10 mouse cellular contexts compared by ENCODE assay signal in the genomic region with DNA sequence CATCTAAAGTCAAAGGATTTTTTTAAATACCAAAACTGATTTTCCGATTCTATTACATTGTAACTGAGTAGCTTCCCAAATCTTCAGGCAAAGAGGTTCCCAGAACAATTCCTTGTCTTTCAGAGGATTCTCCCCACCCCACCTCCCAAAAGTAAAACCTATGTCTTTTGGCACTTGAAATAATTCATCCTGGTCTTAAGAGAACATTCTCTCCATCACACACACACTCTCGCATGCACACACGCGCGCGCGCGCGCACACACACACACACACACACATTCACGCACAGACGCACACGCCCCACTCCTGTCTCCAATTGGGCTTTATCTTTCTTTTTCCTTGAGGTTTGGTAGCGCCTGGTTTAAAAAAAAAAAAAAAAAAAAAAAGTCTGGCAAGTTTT. TPM values are rescaled to one million over a fixed set of nuclear protein-coding genes. Genes with fewer than 3 reads are reported as not detected.
DNase-seq lines count a peak whose midpoint lies in the region; ATAC-seq and TF ChIP-seq lines count a peak whose summit lies in the region.
"Had no signal": no experiment of that assay in that cellular context is flagged by ENCODE, and none has a peak within 500 bp of the region (broad histone marks: within the 10 kb centered on the region; RNA-seq: fewer than 3 reads in every experiment).

No protein-coding gene starts in this region.

- H3K27me3 ChIP-seq in forebrain, embryonic 10.5 days (ENCODE audit: poor library complexity, severe bottlenecking): peaks cover 91% of the 10 kb centered on the region
- peaks cover 60% of the 10 kb centered on the region for H3K27me3 ChIP-seq in forebrain, embryonic 16.5 days (replicated peaks; ENCODE audit: control insufficient read depth, insufficient read depth, low read length)
- H3K27me3 ChIP-seq in E14TG2a.4 (ENCODE audit: insufficient read depth, low read length): peaks cover 64% of the 10 kb centered on the region
- peaks cover 95% of the 10 kb centered on the region for H3K27me3 ChIP-seq in midbrain, embryonic 10.5 days (ENCODE audit: low read depth, poor library complexity, severe bottlenecking)

- TF ChIP-seq CTCF in E14TG2a.4 (conservative IDR thresholded peaks at IDR 0.05; ENCODE audit: low read length): no peak

- H3K9me3 ChIP-seq in forebrain, embryonic 10.5 days: no peaks in the 10 kb centered on the region
- no peaks in the 10 kb centered on the region for H3K9me3 ChIP-seq in forebrain, embryonic 16.5 days (ENCODE audit: control insufficient read depth, low read length)
- no peaks in the 10 kb centered on the region for H3K9me3 ChIP-seq in E14TG2a.4 (ENCODE audit: low read length)
- H3K9me3 ChIP-seq in midbrain, embryonic 10.5 days (replicated peaks): no peaks in the 10 kb centered on the region

- H3K4me1 ChIP-seq in forebrain, embryonic 10.5 days: peaks cover 48% of the 10 kb centered on the region
- peaks cover 24% of the 10 kb centered on the region for H3K4me1 ChIP-seq in forebrain, embryonic 16.5 days (replicated peaks; ENCODE audit: control insufficient read depth, insufficient read depth, low read length)
- peaks cover 39% of the 10 kb centered on the region for H3K4me1 ChIP-seq in E14TG2a.4 (replicated peaks; ENCODE audit: low read depth, low read length)
- H3K4me1 ChIP-seq in midbrain, embryonic 10.5 days: peaks cover 46% of the 10 kb centered on the region

- no peak overlapping the region for H3K9ac ChIP-seq in forebrain, embryonic 16.5 days (replicated peaks; ENCODE audit: low read depth, low read length)
- H3K9ac ChIP-seq: liver, embryonic 14.5 days had no signal

- no peak overlapping the region; the same call in none of the 2 replicates for H3K4me2 ChIP-seq in forebrain, embryonic 16.5 days (ENCODE audit: low read length)

- 2% methylated on average over 13 of the region's 13 CpGs for WGBS in forebrain, embryonic 10.5 days
- 2% methylated on average over 13 of the region's 13 CpGs for WGBS in forebrain, embryonic 16.5 days
- 2% methylated on average over 13 of the region's 13 CpGs for WGBS in midbrain, embryonic 10.5 days

- H3K27ac ChIP-seq in forebrain, embryonic 10.5 days: peak overlapping the region; percentile 77; the same call in 1 of the 2 replicates
- no peak overlapping the region for H3K27ac ChIP-seq in forebrain, embryonic 16.5 days (ENCODE audit: low read length)
- no peak overlapping the region for H3K27ac ChIP-seq in midbrain, embryonic 10.5 days (replicated peaks)
- H3K27ac ChIP-seq: liver, embryonic 14.5 days had no signal

- H3K4me3 ChIP-seq in forebrain, embryonic 10.5 days: peak overlapping the region; percentile 54
- no peak overlapping the region for H3K4me3 ChIP-seq in forebrain, embryonic 16.5 days (replicated peaks; ENCODE audit: low read length)
- peak overlapping the region; percentile 67 for H3K4me3 ChIP-seq in E14TG2a.4 (replicated peaks; ENCODE audit: low read length)
- peak overlapping the region; percentile 50 for H3K4me3 ChIP-seq in midbrain, embryonic 10.5 days

- no peaks in the 10 kb centered on the region for H3K36me3 ChIP-seq in forebrain, embryonic 10.5 days (replicated peaks)
- H3K36me3 ChIP-seq in forebrain, embryonic 16.5 days (ENCODE audit: control insufficient read depth, insufficient read depth): no peaks in the 10 kb centered on the region
- no peaks in the 10 kb centered on the region for H3K36me3 ChIP-seq in E14TG2a.4 (ENCODE audit: insufficient read depth, low read length)
- no peaks in the 10 kb centered on the region for H3K36me3 ChIP-seq in midbrain, embryonic 10.5 days

- no peak for ATAC-seq in forebrain, embryonic 16.5 days

- DNase-seq in forebrain, embryonic 10.5 days (ENCODE audit: extremely low spot score, low spot score): peak; percentile 22
- DNase-seq in forelimb bud, embryonic 11.5 days (ENCODE audit: low read depth, low spot score): peak; percentile 37
- DNase-seq in midbrain, embryonic 10.5 days (ENCODE audit: low spot score): peak; percentile 28
- no peak for DNase-seq in c-Kit-positive CD71-positive TER-119-positive erythroid progenitor cells, embryonic 14.5 days (ENCODE audit: low spot score)
- no peak for DNase-seq in adrenal gland, adult 18-20 months (ENCODE audit: low spot score in 2 of 2)
- DNase-seq in frontal cortex, postnatal 10 days (ENCODE audit: low spot score in 2 of 2): no peak
- DNase-seq: thymus, postnatal 36 days had no signal

RNA-seq across cellular contexts. Expression of a gene that starts 2.7 kb away (rescaled TPM):
- polyA plus RNA-seq in forebrain, embryonic 10.5 days (2016; fragmentation: Nextera tagmentation; extraction: Ambion mirVana): 2.6 and 4.0 TPM in 2 replicates
- 0.11 and 0.13 TPM in 2 replicates for polyA plus RNA-seq in forebrain, embryonic 16.5 days (2015; fragmentation: Nextera tagmentation; extraction: Ambion mirVana)
- polyA plus RNA-seq in midbrain, embryonic 10.5 days (2016; fragmentation: Nextera tagmentation; extraction: Ambion mirVana): 0.39 and 0.45 TPM in 2 replicates
- not detected for total RNA-seq in adrenal gland, adult 18-20 months (2021)

RNA-seq across cellular contexts. Expression of a gene that starts 54.8 kb away (rescaled TPM):
- polyA plus RNA-seq in forebrain, embryonic 10.5 days (2016; fragmentation: Nextera tagmentation; extraction: Ambion mirVana): 0.31 and 0.36 TPM in 2 replicates
- polyA plus RNA-seq in forebrain, embryonic 16.5 days (2015; fragmentation: Nextera tagmentation; extraction: Ambion mirVana): 1.8 and 2.1 TPM in 2 replicates
- polyA plus RNA-seq in midbrain, embryonic 10.5 days (2016; fragmentation: Nextera tagmentation; extraction: Ambion mirVana): 0.27 and 0.53 TPM in 2 replicates
- total RNA-seq in adrenal gland, adult 18-20 months (2021): under 1 TPM; 0.29 to 0.33 TPM

Comparison
In these comparisons a context has a peak if more than half of its experiments do, and no peak if none do; other contexts are left out.
1. DNase-seq: peak in forebrain, embryonic 10.5 days (single experiment), forelimb bud, embryonic 11.5 days (single experiment) and midbrain, embryonic 10.5 days (single experiment); none in c-Kit-positive CD71-positive TER-119-positive erythroid progenitor cells, embryonic 14.5 days (single experiment), adrenal gland, adult 18-20 months (0 of 2) and frontal cortex, postnatal 10 days (0 of 2).